Mouse (Mus musculus) kidney, embryonic 16.5 days (tissue): ENCODE results near the gene Rnf145. TPM values are rescaled to one million over a fixed set of nuclear protein-coding genes. Genes with fewer than 3 reads are reported as not detected.

ENCODE experiments used
- ATAC-seq: fragments of 200-750 bp; cut with Nextera tagmentation; 2 replicates; pipeline ENCODE4 v1.8.0; 2017; ENCODE audit warnings: moderate TSS enrichment; ENCODE audit not compliant: low FRiP score, low TSS enrichment
- H3K27ac ChIP-seq: fragments of 300-500 bp; sonication (generic); 2 replicates; pipeline ENCODE4 v1.5.1; 2014; ENCODE audit warnings: low read length
- H3K27me3 ChIP-seq: fragments of 300-500 bp; sonication (generic); 2 replicates; pipeline ENCODE4 v1.6.1; 2014; ENCODE audit warnings: low read length, control low read depth, mixed read lengths; ENCODE audit not compliant: insufficient read depth
- H3K36me3 ChIP-seq: fragments of 300-500 bp; sonication (generic); 2 replicates; pipeline ENCODE4 v1.6.1; 2014; ENCODE audit warnings: low read length, control low read depth, mixed read lengths; ENCODE audit not compliant: insufficient read depth
- H3K4me1 ChIP-seq: fragments of 300-500 bp; sonication (generic); 2 replicates; pipeline ENCODE4 v1.6.1; 2014; ENCODE audit warnings: low read length, control low read depth, mixed read lengths; ENCODE audit not compliant: insufficient read depth
- H3K4me2 ChIP-seq: fragments of 300-500 bp; sonication (generic); replicated peaks from 2 replicates; pipeline ENCODE4 v1.6.1; 2014; ENCODE audit warnings: low read depth, low read length
- H3K4me3 ChIP-seq: fragments of 300-500 bp; sonication (generic); 2 replicates; pipeline ENCODE4 v1.5.1; 2014; ENCODE audit warnings: mild to moderate bottlenecking, low read length
- H3K9ac ChIP-seq: fragments of 300-500 bp; sonication (generic); replicated peaks from 2 replicates; pipeline ENCODE4 v1.6.1; 2014; ENCODE audit warnings: low read length
- H3K9me3 ChIP-seq: fragments of 300-500 bp; sonication (generic); 2 replicates; pipeline ENCODE4 v1.6.1; 2016; ENCODE audit warnings: low read length, control low read depth
- WGBS: fragments of 180-500 bp; shearing (Covaris S2); extraction: QIAGEN DNeasy Blood & Tissue Kit; methylation state at CpG from one replicate; pipeline ENCODE4 v1.1.7; 2014; 5-methylcytosine and 5-hydroxymethylcytosine counted together
- polyA plus RNA-seq: library from polyadenylated mRNA; unstranded; fragments of >200 nt; fragmentation: Nextera tagmentation; extraction: Ambion mirVana; gene quantifications from 2 replicates; pipeline ENCODE4 v1.2.1, GENCODE M21; 2015

Rnf145 gene
- polyA plus RNA-seq, 1 experiment from 2014 or later = 64.3 TPM

- H3K4me1 ChIP-seq = no peaks in the 10 kb centered on the region
- no peaks in the 10 kb centered on the region for H3K27me3 ChIP-seq
- H3K9me3 ChIP-seq = peaks cover 5% of the 10 kb centered on the region; the same call in 1 of the 2 replicates
- peaks cover 5% of the 10 kb centered on the region for H3K36me3 ChIP-seq
- WGBS = 72% methylated on average over 3 of the region's 3 CpGs
- no peak overlapping the region for H3K4me3 ChIP-seq
- no peak overlapping the region for H3K4me2 ChIP-seq
- ATAC-seq = no peak
- no peak overlapping the region for H3K9ac ChIP-seq
- H3K27ac ChIP-seq = no peak overlapping the region
Observed at GRCm38 (mm10) chr11:44573396-44573795, 54.6 kb downstream of the Rnf145 start.

- no peak overlapping the region for H3K27ac ChIP-seq
- H3K9me3 ChIP-seq = peaks cover 2% of the 10 kb centered on the region
- no peak overlapping the region for H3K4me2 ChIP-seq
- H3K4me1 ChIP-seq = no peaks in the 10 kb centered on the region
- no peaks in the 10 kb centered on the region for H3K27me3 ChIP-seq
- ATAC-seq = no peak
- no peak overlapping the region for H3K9ac ChIP-seq
- WGBS = 89% methylated on average over 8 of the region's 8 CpGs
- no peak overlapping the region for H3K4me3 ChIP-seq
- peaks cover 3% of the 10 kb centered on the region for H3K36me3 ChIP-seq
Observed at GRCm38 (mm10) chr11:44574391-44574790, 55.6 kb downstream of the Rnf145 start.

DNA sequence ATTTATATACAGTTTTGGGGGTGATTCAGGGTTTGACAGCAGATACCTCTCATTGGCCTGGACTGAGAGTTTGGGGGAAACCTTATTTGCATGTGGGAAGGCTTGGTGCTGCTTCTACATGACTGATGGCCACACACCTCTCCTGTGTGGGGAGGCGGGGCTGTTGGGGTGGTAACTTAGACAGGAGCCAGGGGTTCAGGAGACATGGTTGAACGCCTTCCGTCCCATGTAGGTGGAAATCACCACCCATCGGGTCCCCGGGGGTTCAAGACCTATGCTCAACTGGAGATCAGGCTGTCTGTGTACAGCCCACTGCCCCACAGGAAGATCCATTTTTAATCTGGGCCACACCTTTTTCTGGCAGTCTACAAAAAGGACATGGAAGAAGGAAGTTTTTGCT, 56.1 kb downstream of the Rnf145 start:
- H3K36me3 ChIP-seq = no peaks in the 10 kb centered on the region
- no peak overlapping the region for H3K4me2 ChIP-seq
- ATAC-seq = no peak
- H3K27me3 ChIP-seq = no peaks in the 10 kb centered on the region
- H3K4me1 ChIP-seq = no peaks in the 10 kb centered on the region
- no peak overlapping the region for H3K9ac ChIP-seq
- H3K4me3 ChIP-seq = no peak overlapping the region
- H3K27ac ChIP-seq = no peak overlapping the region
- no peaks in the 10 kb centered on the region; the same call in 1 of the 2 replicates for H3K9me3 ChIP-seq
- 78% methylated on average over 5 of the region's 5 CpGs for WGBS

DNA sequence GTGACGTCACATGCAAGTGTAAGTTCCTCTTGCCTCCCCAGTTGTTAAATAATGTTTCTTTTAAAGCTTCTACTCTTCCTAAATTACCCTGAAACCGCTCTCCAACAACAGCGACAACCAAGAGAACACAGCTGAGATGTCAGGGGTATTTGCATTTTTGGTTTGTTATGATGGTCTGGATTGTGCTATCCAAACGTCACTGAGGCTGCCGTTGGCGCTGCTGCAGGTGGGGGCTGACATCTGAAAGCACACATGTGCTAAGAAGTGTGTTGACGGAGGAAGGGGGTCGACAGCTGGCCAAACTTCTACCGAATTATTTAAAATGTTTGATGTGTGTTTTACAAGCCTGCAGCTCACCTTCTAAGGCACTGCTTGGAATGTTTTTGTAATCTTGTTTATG, 59.1 kb downstream of the Rnf145 start:
- 66% methylated on average over 9 of the region's 9 CpGs for WGBS
- H3K36me3 ChIP-seq = no peaks in the 10 kb centered on the region
- no peaks in the 10 kb centered on the region; the same call in 1 of the 2 replicates for H3K9me3 ChIP-seq
- no peak for ATAC-seq
- H3K4me2 ChIP-seq = no peak overlapping the region
- no peaks in the 10 kb centered on the region for H3K27me3 ChIP-seq
- H3K9ac ChIP-seq = no peak overlapping the region
- H3K27ac ChIP-seq = no peak overlapping the region
- H3K4me1 ChIP-seq = no peaks in the 10 kb centered on the region
- no peak overlapping the region for H3K4me3 ChIP-seq

- WGBS = 28% methylated on average over 11 of the region's 11 CpGs
- no peak overlapping the region for H3K9ac ChIP-seq
- H3K36me3 ChIP-seq = no peaks in the 10 kb centered on the region
- H3K4me2 ChIP-seq = peak overlapping the region; percentile 5; the same call in 1 of the 2 replicates
- H3K27ac ChIP-seq = no peak overlapping the region
- no peak overlapping the region for H3K4me3 ChIP-seq
- no peaks in the 10 kb centered on the region; the same call in 1 of the 2 replicates for H3K9me3 ChIP-seq
- no peak; the same call in 1 of the 2 replicates for ATAC-seq
- H3K27me3 ChIP-seq = no peaks in the 10 kb centered on the region
- H3K4me1 ChIP-seq = no peaks in the 10 kb centered on the region
Observed at GRCm38 (mm10) chr11:44581277-44581683, 62.5 kb downstream of the Rnf145 start.

DNA sequence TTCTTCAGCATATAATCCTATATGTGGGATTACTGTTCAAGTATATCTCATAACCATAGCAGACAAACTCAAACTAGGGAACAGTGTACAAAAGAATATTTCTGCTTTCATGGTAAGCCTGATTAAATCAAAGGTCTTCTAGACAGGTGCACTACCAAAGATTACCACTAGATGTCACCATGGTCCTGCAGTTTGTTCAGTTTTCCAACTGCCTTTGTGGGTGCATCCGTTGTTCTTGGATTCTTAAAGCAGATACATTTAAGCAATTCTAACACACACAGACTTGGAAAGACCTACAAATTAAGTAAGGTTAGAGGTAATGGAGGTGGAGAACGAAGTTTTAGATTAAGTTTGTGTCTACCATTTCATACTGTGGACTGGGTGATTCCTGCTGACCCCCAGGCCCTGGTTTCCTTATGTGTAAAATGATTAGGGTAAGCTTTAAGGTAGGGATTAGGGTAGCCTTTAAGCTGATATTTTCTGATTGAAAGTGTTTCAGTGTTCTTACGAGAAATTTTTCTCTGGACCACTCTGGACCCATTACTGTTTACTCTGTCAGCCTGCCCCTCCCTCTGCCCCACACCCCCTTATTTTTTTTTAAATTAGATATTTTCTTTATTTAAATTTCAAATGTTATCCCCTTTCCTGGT, 67.4 kb downstream of the Rnf145 start:
- no peak for ATAC-seq

GRCm38 (mm10) chr11:44593016-44593415, 74.3 kb downstream of the Rnf145 start:
- WGBS = 96% methylated on average over 6 of the region's 6 CpGs
- Histone ChIP-seq H3K4me2 (no peak overlapping the region), H3K36me3 (no peaks in the 10 kb centered on the region), H3K9ac (no peak overlapping the region), H3K4me1 (no peaks in the 10 kb centered on the region), H3K9me3 (no peaks in the 10 kb centered on the region), H3K4me3 (no peak overlapping the region), H3K27me3 (no peaks in the 10 kb centered on the region), H3K27ac (no peak overlapping the region)
- no peak for ATAC-seq

More for the DNA sequence above, 67.4 kb downstream of the Rnf145 start:
- Histone ChIP-seq H3K27ac (no peak overlapping the region), H3K9me3 (no peaks in the 10 kb centered on the region), H3K4me2 (no peak overlapping the region), H3K4me3 (no peak overlapping the region), H3K36me3 (no peaks in the 10 kb centered on the region), H3K9ac (no peak overlapping the region), H3K4me1 (no peaks in the 10 kb centered on the region), H3K27me3 (no peaks in the 10 kb centered on the region)
- WGBS = 17% methylated on average over 3 of the region's 3 CpGs

DNA sequence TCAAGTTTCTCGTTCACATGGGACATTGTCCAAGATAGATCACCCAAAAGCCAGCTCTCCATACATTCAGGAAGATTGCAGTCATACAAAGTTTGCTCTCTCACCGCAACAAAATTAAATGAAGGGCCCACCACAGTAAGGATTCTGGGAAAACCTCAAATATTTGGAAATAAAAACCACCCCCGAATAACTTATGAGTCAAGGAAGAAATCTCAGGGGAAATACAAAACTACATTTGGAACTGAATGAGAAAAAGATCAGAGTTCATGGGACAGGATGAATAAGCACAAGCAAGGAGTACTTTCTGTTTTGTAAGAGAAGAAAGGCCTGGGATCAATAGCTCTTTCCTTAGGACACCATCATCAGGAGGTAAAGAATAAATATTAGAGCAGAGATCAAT, 76.0 kb downstream of the Rnf145 start:
- Histone ChIP-seq H3K36me3 (no peaks in the 10 kb centered on the region), H3K4me2 (no peak overlapping the region), H3K27ac (no peak overlapping the region), H3K9me3 (no peaks in the 10 kb centered on the region), H3K4me3 (no peak overlapping the region), H3K27me3 (no peaks in the 10 kb centered on the region), H3K9ac (no peak overlapping the region), H3K4me1 (no peaks in the 10 kb centered on the region)
- ATAC-seq = no peak
- WGBS = 79% methylated on average over 3 of the region's 3 CpGs

DNA sequence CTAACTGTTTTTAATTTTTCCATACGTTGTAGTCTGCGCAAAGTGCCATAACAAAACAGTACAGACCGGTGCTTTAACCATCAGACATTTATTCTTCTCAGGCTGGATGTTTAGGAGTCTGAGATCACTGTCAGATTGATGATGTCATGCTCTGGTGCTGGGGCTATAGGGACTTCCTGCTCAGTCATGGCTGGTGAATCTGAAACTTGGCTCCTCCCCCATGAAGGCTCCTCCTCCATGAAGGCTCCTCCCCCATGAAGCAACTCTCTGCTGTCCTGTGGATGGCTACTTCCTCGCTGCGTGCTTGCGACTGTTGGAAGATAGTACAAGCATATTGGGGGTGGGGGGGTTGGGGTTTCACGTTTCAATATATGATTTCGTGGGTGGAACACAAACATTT, 88.1 kb downstream of the Rnf145 start:
- H3K9me3 ChIP-seq = no peaks in the 10 kb centered on the region
- no peak overlapping the region for H3K4me2 ChIP-seq
- peaks cover 6% of the 10 kb centered on the region for H3K4me1 ChIP-seq
- H3K36me3 ChIP-seq = no peaks in the 10 kb centered on the region
- ATAC-seq = no peak
- H3K4me3 ChIP-seq = no peak overlapping the region
- H3K9ac ChIP-seq = no peak overlapping the region
- peaks cover 8% of the 10 kb centered on the region for H3K27me3 ChIP-seq
- WGBS = 84% methylated on average over 8 of the region's 8 CpGs
- no peak overlapping the region for H3K27ac ChIP-seq

- no peak for ATAC-seq
- Histone ChIP-seq H3K4me3 (no peak overlapping the region), H3K4me1 (peaks cover 19% of the 10 kb centered on the region), H3K27me3 (peaks cover 16% of the 10 kb centered on the region), H3K9ac (no peak overlapping the region), H3K27ac (no peak overlapping the region), H3K36me3 (no peaks in the 10 kb centered on the region), H3K4me2 (no peak overlapping the region), H3K9me3 (no peaks in the 10 kb centered on the region)
- WGBS = 71% methylated on average over 11 of the region's 11 CpGs
Observed at GRCm38 (mm10) chr11:44608646-44609045, 89.9 kb downstream of the Rnf145 start.
